Mouse (Mus musculus): ENCODE data around the gene Srpk2.
A peak's percentile ranks its signal among the peaks of the same experiment; 100 is the strongest.
"Not testable (repeated sequence)": the region's sequence is repeated elsewhere in the genome, so short reads cannot be mapped to it uniquely, and the experiment has no call there.

The Srpk2 gene

DNA sequence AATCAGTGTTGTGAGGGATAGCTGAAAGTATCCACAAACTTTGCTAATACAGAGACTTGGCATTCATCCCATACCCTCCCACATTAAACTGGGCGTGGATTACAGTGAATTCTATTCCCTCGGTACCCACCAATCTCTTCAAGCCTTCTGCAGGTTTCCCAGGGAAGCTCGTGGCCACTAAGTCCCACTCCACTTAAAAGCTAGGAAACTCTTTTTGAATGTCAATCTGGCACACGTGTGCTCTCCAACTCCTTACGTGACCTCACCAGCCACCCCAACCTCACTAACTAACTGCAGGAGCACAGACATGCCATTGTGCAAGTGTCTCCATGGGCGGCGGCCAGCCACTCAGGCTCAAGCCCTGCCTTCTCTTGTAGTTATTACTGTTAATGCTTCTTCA is 12.3 kb downstream of the Srpk2 start:
- DNase-seq = no peak

DNA sequence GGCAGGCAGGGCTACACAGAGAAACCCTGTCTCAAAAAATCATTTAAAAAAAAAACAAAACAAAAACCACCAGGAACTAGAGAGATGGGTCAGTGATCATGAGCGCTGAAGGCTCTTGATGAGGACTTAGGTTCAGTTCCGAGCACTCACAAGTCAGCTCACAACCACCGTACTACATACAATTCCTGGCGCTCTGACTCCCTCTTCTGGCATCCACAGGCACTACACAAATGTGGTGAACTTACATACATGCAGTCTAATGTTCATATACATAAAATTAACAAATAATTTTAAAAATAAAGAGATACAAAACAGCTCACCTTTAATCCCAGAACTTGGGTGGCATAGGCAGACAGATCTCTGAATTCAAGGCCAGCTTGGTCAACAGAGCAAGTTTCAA is 13.5 kb downstream of the Srpk2 start:
- DNase-seq = no peak

GRCm38 (mm10) chr5:23665906-23666305 is 18.5 kb downstream of the Srpk2 start:
- no peak for DNase-seq

- DNase-seq = no peak
These were observed 23.2 kb downstream of the Srpk2 start for GRCm38 (mm10) chr5:23661191-23661590.

DNA sequence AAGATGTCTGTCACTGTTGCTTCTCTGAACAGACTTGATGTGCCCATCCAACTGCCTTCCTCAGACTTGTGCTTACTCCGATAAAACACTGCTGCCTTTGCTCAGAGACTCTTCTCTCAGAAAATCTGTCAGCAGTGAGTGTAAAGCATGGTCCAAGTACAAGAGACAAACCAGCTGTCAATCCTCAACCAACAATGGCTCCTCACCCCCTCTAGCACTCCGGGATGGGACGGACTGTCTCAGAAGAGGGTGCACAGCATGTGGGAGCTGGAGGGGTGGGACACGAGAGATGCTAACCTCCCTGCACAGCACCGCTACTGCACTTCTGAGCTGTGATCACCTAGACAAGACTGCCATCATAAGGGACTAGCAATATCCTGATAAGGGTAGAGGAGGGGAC is 26.4 kb downstream of the Srpk2 start:
- DNase-seq = no peak

DNA sequence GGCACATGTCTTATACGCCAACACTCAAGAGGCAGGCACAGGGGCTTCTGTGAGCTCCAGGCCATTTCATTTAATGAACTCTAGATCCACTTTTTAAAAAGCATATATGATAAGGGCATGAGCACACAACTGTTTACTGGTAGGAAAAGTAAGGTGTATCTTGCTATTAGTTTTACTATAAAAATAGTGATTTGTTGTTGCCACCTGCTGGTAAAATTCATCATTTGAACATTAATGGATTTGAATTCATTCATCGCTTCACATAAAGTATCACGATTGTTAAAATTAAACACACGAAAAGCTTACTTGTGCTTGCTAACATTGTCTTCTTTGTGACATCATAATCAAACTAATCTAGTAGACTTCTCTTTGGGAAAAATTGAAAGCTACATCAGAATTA is 27.8 kb downstream of the Srpk2 start:
- no peak for DNase-seq

DNA sequence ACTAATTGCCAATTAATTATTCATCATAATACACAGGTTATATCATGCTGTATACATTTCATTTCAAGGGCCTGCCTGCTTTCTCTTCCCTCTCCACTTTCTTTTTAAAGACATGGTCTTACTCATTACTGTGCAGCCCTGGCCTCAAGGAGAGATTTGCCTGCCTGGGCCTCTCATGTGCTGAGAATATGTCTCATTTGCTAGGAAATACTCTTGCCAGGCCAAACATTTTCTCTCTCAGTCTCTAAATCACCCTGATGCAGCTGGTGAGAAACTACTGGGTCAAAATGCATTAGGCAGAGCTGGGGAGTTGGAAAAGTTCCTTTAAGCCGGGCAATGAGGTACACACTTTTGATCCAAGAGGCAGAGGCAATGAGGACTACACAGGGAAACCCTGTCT is 29.4 kb downstream of the Srpk2 start:
- no peak for DNase-seq

GRCm38 (mm10) chr5:23652326-23652725 is 32.1 kb downstream of the Srpk2 start:
- no peak for DNase-seq

GRCm38 (mm10) chr5:23651786-23652185 is 32.6 kb downstream of the Srpk2 start:
- DNase-seq = no peak

DNA sequence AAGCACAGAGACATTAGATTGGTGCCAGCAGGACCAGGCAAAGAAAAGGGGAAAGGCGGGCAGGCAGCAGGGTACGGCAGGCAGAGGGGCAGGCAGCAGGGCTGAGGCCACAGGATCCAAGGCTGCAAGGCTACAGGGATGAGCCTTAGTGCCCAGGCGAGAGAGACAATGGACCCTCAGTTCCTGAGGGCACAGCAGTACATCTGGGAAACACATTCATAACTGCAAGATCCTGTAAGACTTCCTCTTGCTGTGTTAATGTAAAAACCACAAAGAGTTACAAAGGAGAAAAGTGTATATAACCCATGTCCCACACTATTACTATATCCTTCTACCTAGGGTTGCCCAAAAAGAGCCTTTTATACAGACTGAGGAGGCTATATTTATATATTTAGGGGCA is 33.9 kb downstream of the Srpk2 start:
- DNase-seq = no peak

DNA sequence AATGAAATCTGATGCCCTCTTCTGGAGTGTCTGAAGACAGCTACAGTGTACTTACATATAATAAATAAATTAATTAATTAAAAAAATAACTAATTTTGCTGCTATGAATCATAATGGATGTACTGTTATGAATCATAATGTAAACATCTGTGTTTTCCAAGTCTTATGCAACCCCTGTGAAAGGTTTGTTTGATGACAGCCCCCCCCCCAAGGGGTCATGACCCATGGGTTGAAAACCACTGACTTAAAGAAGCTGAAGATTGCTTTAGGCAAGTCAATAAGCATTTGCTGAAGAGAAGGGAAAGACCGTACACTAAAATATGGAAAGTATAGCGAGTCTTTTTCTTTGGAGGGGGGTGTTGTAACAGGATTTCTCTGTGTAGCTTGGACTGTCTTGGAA is 35.2 kb downstream of the Srpk2 start:
- DNase-seq = no peak

- no peak for DNase-seq
These were observed 38.7 kb downstream of the Srpk2 start for GRCm38 (mm10) chr5:23645671-23646070.

DNA sequence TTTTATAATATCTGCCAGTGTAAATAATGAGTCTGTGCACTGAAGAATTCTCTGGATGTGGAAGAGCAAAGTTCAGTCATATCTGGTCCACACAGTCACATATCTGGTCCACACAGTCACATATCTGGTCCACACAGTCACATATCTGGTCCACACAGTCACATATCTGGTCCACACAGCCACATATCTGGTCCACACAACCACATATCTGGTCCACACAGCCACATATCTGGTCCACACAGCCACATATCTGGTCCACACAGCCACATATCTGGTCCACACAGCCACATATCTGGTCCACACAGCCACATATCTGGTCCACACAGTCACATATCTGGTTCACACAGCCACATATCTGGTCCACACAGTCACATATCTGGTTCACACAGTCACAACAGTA is 45.2 kb downstream of the Srpk2 start:
- not testable (repeated sequence) for DNase-seq

DNA sequence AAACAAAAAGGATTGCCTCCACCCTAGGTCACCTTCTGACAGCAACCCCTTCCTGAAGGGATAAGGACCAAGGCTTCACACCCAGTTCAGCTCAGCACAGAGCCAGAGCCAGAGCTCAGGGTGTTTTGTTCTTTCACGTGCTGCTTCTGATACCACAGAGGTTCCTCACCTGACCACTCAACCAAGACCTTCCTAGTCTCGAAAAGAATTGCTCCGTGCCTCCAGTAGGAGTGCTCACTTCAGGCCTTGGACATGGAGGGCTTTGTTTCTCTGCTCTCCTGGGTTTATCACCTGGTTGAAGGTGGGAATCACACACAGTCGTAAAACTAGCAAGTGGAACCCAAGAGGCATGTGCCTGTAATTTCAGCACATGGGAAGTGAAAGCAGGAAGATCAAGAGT is 46.4 kb downstream of the Srpk2 start:
- no peak for DNase-seq

DNA sequence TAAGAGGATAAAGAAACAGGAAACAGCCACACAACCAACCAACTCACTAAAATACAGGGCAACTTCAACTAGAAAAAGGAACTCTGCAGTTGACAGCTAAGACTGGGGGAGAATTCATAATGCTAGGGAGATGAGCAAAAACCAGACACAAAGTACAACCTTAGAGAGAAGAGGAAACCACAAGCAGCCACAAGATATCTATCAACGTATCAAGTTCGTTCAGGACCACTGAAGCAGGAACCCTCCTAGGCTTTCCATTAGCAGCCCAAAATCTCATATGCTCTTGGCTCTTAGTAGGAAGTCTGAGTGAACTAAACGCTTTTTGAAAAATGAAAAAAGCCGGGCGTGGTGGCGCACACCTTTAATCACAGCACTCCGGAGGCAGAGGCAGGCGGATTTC is 47.1 kb downstream of the Srpk2 start:
- DNase-seq = no peak

DNA sequence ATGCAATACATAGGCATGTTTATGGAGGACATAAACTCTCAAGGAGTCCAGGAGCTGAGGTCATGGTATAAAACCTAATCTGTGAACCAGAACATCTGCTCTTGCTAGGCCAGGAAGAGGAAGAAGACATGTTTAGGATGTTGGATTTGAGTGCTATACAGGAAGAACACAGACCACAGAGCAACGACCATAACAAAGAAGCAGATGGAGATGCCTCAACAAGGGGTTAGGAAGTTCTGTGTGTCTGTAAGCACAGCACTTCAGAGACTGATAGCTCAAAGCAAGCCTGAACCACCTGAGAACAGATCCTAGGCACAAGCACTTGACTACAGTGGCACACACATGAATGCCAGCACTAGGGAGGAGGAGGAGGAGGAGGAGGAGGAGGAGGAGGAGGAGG is 52.9 kb downstream of the Srpk2 start:
- no peak for DNase-seq

DNA sequence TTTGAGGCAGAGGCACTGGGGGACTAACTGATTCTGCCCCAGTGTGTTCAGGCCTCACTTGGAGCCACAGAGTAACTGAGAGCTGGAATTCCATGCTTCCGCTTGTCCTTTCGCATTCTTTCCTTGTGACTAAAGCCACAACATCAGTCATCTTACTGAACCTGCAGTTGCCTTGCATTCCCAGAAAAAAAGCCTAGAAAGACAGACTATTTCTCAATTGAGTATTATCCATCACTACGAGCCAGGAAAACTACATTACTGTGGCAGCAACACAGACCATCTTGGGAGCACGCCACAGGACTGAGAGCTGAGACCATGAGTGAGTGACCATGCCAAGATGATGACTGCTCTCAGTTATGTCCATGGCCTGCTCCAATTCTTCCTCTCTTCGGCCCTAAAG is 57.2 kb downstream of the Srpk2 start:
- DNase-seq = no peak

DNA sequence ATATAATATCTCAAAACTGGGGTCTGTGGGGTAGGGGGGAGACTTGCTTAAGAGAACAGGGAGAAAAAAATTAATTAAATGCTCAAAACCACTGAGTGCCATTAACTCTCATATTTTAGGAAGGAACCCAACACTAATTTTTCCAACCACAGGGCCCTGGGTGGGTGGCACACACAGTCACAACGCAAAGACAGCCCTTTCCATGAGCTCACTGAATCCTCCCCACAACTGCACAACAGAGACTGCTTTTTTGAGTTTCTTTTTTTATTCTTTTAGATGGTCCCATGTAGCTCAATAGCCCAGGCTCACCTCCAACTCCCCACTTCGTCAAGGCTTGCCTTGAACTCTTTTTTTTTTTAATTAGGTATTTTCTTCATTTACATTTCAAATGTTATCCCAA is 58.2 kb downstream of the Srpk2 start:
- DNase-seq = no peak

DNA sequence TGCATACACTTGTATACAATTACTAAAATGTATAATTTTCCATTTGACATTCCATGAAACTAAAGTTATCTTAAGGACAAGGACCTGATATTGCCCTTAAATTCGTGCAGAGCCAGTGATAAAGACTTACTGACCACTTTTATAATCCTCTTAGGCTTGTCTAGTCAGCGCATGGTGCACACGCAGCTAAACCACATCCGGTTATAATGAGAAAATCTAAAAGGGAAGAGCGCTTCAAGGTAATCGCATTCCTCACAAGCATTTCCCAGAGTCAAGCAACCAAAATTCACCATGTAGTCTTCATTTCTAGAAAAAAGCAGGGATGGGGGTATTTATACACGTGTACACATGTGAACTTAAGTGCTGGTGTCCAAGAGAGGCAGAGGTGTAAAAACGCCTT is 63.8 kb downstream of the Srpk2 start:
- DNase-seq = no peak

DNA sequence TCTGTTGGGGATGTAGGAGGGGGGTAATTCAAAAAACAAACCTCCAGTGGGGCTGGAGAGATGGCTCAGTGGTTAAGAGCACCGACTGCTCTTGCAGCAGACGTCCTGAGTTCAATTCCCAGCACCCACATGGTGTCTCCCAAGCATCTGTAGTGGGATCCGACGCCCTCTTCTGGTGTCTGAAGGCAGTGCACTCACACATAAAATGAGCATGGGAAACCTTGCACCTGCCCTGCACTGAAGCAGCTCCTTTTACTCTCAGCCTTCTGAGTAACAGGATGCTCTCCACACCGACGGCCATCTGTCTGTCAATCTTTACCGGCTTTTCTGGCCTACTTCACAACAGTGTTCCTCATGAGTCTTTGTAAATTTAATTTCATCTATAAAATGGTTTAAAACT is 65.8 kb downstream of the Srpk2 start:
- no peak for DNase-seq

DNA sequence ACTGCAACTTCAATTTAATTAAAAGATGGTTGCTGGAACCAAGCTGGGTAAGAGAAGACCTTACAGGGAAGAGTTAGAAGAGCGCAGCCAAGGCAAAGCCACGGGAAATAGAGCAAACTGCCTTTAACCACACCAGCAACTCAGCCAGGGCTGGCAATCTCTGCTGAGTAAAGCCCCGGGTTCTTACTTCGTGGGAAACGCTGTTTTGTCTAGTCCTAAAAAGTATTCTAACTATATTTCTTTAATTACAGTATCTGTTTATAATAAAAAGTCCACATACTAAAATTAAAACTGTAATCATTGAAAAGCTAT is 67.4 kb downstream of the Srpk2 start:
- no peak for DNase-seq

DNA sequence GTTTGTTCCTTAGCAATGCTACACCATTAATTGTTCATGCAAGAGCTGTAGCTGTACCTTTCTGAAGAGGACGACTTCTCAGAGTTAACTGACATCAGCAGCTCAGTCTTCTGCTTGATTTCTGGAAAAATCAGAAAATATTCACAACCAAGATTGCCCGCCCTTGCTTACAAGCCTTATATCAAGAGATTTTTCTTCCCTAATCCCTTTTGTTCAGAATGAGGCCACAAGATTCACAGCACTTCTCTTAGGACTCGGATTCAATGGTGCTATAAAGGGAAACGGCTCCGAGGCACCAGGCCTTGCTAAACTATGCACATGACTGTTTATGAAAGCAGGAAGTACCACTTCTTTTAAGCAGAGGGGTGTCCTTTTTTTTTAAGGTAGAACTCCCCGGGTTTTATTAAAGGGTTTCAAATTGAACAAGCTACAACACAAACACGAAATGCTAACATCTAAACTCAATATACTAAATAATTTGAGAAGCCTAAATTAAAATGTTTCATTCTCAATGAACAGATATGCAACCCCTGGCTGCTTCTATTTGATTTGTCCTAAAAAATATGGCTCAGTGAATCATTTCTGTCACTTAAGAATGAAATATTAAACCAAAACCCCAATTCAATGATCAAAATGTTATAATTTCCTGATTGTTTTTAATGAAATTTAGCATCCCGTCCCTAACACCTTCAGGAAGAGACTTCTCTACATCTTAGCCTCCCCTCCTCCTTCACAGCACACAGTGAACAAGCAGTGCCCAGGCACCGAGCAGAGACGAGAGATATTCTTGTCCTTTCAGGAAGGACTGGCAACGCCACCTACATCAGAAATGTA is 67.9 kb downstream of the Srpk2 start:
- DNase-seq = peak; percentile 50

GRCm38 (mm10) chr5:23615586-23616269 is 68.7 kb downstream of the Srpk2 start:
- no peak for DNase-seq

- no peak for DNase-seq
These were observed 71.6 kb downstream of the Srpk2 start for GRCm38 (mm10) chr5:23612856-23613255.

Data from right cerebral cortex, postnatal 14 days (tissue).